Mouse (Mus musculus): ENCODE results near the gene Ythdf2.

GRCm38 (mm10) chr4:132253622-132254021 lies 41.5 kb upstream of the Ythdf2 start:
- no peak for TF ChIP-seq CTCF (IDR thresholded peaks at IDR 0.05; ENCODE audit: low read depth)
- no peak for TF ChIP-seq EP300 (optimal IDR thresholded peaks at IDR 0.05)
